Mouse (Mus musculus): ENCODE results near the gene Trrap.
"Not testable (repeated sequence)": the region's sequence is repeated elsewhere in the genome, so short reads cannot be mapped to it uniquely, and the experiment has no call there.

Gene Trrap

DNA sequence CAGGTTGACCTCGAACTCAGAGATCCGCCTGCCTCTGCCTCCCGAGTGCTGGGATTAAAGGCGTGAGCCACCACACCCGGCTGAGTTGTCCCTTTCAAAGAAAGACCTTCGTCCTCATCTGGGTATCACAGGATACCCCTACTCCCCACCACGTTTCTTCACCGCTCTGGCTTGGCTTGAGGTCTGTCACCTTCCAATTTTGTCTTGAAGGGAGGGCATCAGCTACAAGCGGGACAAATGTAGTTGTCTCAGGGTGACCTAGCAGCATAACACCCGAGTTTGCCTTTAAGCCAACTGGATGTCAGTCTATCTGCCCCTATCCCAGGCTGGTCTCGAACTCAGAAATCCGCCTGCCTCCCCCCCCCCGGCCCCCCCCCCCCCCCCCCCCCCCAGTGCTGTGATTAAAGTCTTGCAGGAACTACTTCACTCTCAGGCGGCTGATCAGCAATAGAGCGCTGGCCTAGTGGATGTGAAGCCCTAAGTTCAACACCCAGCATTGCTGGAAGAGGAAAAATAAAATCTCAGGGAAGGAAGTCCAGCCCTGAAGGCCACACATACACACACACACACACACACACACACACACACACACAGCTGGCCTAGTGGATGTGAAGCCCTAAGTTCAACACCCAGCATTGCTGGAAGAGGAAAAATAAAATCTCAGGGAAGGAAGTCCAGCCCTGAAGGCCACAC, at the start of gene Trrap:
TSS of gene Trrap (plus strand) at position 627 of the 693 bp plus-strand sequence.
- DNase-seq (ENCODE audit: low spot score): not testable (repeated sequence)

DNA sequence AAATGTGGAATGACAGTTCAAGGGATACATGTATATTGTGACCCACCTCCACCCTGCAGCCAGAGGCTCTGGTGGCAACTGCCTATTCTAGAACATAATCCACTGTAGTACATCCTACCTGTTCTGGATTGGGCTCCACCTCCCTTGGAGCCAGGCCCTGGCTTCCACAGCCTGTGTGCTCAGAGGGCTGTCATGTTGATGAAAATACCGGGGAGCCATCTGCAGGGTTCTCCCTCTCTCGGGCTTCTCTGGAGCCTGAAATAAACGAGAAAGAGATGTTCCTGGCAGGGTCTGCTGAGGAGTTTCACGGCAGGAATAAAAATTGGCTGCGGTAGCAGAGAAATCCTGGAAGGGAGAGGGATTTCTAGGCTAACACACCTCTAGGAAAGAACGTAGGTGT, 47.8 kb upstream of the Trrap start:
- DNase-seq (ENCODE audit: low spot score): no peak

DNA sequence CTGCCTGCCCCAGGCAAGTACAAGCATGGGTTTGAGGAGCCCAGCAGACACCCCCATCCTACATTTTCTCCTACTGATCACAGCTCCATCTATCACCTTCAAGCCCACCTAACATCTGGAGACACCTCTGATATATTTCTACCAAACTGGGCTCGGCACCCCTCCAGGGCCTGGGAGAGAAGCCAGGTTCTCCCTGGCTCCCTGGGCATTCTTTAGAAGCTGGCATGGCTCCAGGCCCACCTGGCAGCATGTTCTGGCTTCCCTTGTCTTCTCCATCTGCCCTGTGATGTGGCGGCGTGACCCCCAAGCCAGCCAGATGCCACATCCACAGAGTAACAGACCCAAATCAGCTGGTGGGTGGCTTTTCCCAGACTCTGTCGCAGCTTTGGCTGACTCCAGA, 47.3 kb upstream of the Trrap start:
- no peak for DNase-seq (ENCODE audit: low spot score)

DNA sequence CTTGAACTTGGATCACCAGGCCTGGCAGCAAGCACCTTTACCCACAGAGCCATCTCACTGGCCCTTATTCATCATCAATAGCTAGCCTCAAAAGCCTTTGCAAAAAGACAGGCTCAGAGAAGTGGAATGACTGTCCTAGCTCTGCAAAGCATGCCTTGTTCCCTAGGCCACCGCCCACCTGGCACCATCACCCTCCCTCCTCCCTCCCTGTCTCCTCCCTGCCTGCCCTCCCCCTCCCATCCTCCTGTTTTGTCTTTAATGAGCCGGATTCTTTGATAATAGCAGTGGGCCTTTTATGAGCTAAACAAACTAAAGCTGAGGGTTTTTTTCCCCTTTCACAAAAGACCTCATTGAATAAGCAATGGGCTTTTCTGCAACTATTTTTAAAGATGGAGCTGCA, 42.6 kb upstream of the Trrap start:
- no peak for DNase-seq (ENCODE audit: low spot score)

DNA sequence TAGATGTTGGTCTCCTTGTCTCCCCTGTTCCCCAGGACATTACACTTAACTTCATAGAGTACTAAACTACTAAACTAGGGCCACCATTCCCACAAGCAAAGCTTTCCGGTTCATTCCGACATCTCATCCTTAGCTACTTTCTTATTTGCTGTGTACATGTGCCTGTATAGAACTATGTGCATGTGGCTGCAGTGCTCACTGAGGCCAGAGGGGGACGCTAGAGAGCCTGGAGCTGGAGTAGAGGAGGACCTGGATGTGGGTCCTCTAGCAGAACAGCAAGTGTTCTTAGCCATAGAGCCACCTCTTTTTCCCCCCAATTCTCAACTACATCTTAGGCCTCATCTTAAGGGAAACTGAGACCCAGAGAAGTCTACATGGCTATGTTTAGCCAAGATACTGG, 42.0 kb upstream of the Trrap start:
- DNase-seq (ENCODE audit: low spot score): no peak

DNA sequence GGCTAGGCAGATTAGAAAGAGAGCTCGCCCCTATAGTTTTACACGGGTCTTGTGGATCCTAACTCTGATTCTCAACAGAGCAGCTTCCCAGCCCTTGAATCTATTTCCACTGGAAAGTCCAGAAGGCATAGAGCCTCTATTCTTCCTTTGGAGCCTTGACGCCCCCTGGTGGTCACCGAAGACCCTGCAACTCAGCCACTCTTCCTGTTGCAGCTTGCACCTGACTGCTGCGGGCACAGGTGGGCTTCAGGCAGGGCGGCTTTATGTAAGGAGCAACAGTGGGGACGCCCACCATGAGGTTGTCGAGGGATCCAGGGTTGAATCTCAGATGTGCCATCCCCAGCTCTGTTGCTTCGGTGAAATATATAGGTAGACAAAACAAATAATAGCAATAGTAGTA, 40.4 kb upstream of the Trrap start:
- DNase-seq (ENCODE audit: low spot score): peak; percentile 66

DNA sequence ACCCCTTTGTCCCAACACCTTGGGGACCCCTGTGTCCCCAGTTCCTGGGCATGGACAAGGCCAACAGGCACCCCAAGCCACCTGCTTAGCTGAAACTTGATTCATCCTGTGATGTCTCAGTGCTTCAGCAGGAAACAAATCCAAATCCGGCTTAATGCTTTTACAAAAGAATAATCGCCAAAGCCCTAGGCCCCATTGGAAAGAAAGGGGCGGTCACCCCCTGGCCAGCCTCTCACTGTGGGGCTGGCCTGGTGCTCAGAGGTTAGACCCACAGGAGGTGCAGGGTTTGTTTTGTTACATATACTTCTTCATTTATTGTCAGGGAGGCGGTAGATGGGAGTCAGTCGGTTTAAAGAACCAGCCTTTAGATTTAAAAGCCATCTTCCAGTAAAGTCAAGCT, 39.3 kb upstream of the Trrap start:
- no peak for DNase-seq (ENCODE audit: low spot score)

DNA sequence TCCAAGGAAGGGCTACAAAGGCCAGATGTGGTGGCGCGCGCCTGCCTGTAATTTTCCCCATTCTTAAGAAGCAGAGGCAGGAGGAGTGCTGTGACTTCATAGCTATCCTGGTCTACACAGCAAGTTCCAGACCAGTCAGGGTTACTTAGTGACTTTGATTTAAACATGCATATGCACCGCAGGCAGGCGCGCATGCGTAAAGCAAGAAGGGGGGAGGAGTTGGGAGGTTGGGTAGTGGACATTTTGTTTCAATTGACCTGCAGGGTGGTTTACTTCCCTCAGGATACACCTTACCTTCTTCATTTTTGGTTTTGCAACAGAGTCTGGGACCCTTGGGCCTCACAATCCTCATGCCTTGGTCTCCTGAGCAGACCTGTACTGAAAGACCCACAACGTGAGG, 38.3 kb upstream of the Trrap start:
- peak; percentile 54 for DNase-seq (ENCODE audit: low spot score)

DNA sequence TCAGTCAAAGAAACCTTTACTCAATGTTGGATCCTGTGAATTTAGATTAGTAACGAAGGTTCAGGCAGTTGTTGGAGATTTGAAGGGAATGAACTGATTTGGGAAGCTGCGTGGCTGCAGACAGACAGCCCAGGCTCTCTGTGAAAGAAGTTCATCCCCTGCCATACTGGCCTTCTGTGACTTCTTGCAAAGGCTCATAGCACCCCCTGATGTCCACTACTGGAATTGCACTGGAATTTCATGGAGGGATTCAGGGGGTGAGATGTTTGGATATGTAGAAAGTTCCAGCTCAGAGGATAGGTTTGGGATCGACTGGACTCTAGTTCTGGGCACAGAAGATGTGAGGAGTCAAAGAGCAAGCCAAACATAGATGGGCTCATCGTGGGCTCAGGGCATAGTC, 33.6 kb upstream of the Trrap start:
- peak; percentile 31 for DNase-seq (ENCODE audit: low spot score)

DNA sequence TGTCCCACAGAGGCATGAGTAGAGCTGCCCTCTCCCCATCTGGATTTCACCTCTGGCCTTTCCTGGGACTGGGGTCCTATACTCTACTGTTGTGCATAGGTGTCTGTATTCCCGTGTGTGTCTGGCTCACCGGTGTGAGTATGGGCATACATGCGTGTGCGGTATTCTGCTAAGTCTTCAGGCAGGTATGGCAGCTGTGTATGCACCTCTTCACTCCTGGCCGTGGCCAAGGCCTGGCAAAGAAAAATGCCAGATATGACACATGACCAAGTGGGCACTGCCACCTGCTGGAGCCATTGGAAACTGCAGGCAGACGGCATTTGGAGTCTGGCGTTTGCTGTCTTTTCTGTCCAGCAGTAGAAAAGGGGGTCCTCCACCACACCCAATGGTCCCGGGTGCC, 32.6 kb upstream of the Trrap start:
- peak; percentile 24 for DNase-seq (ENCODE audit: low spot score)

DNA sequence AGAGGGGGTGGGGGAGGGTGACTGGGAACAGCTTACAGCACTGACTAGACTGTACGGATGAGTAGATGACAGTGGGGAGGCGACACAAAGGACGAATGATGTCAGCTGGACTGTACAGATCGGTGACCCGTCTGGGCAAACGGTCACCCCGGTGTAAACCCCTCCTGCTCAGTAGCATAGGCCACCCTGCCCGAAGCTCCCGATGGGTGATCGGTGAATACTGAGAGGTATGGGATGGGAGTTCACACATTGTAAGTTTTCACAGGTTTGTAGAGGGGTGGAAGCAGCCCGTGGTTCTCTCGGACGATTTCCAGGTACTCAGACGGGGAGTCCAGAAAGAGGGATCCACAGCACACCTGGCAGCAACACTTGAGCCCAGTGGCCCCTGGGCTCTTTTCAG, 30.4 kb upstream of the Trrap start:
- no peak for DNase-seq (ENCODE audit: low spot score)

DNA sequence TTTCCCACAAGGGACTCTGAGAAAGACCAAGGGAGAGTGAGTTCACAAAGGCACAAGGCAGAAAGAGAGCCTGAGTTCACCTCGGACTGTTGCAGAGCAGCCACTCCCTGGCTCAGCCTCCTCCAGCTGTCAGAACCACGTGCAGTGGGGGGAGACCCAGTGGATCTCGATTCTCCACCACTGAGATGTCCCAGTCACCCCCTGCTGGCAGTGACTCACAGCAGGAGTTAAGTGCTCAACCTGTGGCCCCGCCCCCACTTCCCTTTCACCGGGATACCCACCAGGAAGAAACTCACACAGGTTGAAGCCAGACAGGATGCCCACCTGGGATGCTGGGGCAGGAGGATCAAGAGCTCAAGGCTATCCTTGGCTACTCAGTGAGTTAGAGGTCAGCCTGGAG, 15.1 kb upstream of the Trrap start:
- no peak for DNase-seq (ENCODE audit: low spot score)

DNA sequence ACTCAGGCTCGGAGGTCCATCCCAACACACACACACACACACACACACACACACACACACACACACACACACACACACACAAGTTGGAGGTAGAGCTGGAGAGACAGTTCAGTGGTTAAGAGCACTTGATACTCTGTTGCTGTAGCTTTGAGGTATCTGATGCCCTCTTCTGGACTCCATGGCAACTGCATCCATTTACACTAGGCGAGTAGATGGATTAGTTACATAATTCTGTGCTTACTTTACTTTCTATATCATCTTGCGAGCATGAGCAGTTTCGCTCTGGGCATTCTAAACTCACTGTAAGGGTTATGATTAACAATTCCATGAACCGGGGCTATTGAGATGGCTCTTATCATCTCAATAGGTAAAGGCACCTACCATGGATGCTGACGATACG, 14.5 kb upstream of the Trrap start:
- no peak for DNase-seq (ENCODE audit: low spot score)

DNA sequence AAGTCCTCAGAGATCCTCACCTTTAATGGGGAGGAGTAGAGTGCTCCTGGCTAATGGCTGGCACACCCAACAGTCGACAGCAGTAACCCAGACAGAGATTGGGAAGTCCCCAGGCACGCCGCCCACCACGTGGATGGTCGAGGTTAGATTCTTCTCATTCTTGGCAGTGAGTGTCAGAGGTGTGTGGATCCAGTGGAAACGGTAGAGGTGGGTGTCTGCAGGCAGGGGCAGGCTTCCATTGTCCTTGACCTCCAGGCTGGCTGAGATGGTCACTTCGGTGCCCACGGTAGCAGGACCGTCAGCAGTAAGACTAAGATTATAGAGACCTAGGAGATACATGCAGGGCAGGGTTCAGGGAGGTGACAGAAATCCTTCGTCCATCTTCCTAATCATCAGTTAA, 12.3 kb upstream of the Trrap start:
- no peak for DNase-seq (ENCODE audit: low spot score)

DNA sequence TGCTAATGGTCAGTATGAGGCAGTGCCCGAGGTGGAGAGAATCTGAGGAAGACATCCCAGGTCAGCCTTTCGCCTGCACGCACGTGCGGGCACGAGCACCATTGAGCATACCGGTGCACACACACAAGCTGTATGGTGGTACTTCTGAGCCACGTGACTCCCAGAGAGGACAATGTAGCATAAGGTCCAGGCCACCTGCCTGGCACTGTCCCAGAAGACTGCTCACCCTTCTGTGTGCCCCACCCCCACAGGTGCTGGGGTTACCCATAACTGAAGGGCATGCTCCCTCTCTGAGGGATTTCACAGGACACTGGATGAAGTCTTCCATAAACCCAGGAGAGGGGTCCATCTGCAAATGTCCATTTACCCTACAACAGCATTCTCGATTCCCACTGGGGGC, 10.1 kb upstream of the Trrap start:
- no peak for DNase-seq (ENCODE audit: low spot score)

DNA sequence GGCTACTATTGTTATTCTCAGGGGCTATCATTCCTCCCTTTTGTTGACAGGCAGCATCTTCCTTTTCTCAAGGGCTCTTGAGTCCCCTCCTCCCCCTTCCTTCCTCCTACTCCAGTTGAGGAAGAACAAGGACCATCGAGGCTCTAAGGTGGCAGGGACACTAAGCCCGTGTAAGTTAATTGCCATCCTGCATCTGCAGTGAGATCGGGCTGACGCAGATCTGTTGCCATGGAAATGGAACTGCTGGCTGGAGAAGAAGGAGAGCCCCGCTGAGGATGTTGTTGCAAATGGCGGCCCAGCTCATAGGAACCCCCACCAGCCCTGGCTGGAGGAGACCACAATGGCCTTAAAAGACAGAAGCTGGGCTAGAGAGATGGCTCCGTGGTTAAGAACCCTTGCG, 9.1 kb upstream of the Trrap start:
- no peak for DNase-seq (ENCODE audit: low spot score)

DNA sequence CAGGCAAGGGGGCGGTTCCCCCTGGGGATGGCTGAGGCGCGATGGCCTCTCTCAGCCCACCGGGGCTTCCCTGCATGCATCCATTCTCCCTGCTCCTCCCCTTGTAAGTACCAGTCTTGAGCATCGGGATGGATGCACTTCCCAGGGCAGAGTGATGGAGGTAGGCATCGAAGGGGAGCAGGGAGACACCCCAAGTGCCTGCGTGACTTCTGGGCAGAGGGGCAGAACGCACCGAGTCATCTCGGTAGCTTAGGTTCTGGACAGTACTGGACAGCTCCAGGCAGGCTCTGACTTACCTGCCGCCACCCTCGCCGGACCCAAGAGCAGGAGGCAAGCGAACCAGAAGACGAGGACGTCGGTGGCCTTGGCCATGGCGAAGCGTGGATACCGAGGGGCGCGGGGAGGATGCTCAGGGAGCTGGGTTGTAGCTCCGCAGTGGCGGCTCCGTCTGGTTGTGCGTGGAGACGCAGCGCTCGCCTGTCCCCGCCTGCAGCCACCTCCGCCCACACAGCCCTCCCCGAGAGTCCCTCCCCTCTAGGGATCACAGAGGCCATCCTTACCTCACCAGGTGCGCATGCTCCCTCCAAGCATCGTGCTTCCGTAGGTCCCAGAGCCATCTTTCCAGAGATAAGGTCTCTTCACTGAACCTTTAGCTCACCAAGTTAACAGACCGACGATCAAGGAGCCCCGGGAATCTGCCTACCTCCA, 6.2 kb upstream of the Trrap start, which contains the start of gene Tmem130:
TSS of gene Tmem130 (minus strand) at position 658 of the 708 bp plus-strand sequence.
- peak; percentile 44 for DNase-seq (ENCODE audit: low spot score)

DNA sequence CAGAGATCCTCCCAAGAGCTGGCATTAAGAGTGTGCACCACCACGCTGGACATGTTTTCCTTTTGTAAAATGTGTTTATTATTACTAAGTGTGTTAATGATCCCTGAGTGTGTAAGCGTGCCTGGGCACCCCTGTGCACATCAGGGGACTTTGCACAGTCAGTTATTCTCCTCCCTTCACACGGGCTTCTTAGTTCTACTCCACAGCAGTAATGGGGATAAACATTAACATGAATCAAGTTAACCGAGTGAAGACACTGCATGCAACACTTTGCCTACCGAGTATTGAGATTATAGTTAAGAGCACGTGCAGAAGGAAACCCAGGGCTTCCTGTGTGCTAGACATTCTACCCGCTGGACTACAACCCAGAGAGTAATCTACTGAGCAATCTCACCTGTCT, 1.5 kb upstream of the Trrap start:
- DNase-seq (ENCODE audit: low spot score): no peak

DNA sequence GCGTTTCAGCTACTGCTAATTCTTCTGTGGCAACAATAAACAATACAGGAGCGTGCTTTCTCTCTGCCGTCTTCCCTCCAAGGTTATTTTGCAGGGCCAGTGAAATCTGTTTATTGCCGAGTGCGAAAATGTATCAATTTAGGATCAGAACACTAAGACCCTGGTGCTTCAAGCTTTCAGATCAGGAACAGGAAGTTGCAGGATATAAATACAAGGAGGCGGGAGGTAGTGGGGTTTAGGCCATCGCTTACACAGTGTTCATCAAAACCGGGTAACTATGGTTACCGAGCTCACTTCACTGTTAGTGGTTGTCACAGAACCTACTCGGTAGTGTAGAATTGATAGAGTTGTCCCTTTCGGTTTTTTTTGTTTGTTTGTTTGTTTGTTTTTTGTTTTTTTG, 886 bp upstream of the Trrap start:
- DNase-seq (ENCODE audit: low spot score): peak; percentile 62

DNA sequence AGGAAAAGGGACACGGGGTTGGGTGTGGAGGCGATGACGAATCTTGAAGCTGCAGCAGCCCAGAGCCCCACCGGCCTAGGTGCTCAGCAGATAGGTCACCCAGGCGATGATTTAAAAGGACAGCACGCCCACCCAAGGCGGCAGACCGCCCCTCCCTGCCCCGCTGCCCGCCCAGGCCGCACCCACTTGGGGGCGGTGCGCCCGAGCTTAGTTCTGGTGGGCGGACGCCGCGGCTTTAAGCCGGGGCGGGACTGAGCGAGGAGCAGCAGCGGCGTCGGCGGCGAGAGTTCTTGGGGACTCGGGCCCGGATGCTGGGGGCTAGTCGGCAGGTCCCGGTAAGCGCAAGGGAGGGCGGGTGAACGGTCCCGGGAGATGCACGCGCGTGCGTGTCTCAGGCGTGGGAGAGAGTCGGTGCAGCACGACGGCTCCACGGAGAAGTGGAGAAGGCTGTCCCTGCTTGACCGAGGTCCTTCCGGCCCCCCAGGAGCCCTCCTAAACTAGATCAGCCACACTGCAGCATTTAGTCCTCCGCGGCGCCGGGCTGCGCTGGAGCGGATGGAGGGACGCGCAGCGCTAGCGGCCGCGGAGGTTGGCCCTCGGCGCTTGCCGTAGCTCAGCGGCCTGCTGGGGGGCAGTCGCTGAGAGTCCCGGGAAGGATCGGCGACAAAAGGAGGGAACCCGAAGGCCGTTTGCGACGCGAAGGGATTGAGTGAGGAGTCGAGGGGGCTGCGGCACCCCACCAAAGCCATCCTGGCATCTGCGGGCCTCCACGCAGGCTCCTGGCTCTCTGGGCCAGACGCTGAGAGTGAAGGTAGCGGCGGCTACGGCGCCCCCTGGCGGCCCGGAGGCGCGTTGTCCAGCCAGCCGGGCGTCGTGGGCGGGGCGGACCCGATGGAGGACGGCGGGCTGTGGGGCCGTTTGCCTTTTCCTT, 644 bp downstream of the Trrap start:
- DNase-seq (ENCODE audit: low spot score): peak; percentile 89

DNA sequence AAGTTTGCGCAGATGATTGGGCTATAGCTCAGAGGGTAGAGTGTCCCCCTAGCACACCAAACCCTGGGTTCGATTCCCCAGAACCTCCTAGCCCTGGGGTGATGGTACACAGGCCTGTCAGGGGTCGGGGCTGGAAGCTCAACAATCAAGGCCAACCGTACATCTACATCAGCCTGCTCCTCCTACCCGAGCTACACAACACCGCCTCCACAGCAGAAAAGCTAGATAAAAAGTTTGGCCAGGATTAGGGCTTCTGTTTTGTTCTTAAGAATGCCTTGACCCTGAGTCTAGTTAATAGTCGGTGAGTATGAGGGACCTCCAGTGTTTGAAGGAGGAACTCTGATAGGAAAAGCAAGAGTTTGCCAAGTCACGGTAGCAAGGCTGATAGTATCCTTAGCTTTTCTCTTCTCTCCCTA, 1.5 kb downstream of the Trrap start:
- peak; percentile 59 for DNase-seq (ENCODE audit: low spot score)

DNA sequence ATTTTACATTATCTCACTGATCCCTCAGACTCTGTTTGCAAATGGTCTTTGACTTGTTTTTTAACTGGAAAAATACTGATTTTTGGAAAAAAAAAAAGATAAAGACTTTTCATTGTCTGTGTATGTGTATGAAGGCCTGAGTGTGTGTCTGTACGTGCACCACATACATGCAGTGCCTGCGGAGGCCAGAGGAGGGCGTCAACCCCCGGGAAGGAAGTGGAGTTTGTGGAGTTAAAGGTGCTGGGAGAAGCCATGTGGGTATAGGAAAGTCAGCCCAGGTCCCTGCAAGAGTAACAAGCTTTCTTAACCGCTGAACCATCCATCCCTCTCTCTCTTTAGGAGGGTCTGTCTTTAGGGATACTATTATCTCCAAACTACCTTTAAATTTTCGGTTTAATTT, 5.7 kb downstream of the Trrap start:
- no peak for DNase-seq (ENCODE audit: low spot score)

DNA sequence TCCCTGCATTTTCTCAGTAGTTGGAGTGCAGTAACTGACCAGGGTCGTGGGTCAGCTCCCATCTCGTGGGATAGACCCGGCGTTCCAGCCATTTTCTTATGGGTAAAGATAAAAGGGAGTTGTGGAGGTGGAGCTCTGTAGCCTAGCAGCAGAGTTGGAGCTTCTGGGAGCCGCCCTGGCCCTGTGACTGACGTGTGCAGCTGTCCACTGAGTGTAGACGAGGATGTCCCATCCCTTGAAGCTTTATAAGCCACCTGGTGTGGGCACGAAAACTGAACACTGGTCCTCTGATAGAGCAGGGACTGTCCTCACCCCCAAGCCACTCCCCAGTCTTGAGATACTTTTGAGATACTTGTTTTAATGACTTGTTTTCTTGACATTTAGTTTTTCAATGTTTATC, 13.1 kb downstream of the Trrap start:
- no peak for DNase-seq (ENCODE audit: low spot score)
